Mouse (Mus musculus): ENCODE results near the gene Wipi1. TPM values are rescaled to one million over a fixed set of nuclear protein-coding genes. Genes with fewer than 3 reads are reported as not detected.

The Wipi1 gene
- polyA plus RNA-seq, 1 experiment: 6.7 TPM

DNA sequence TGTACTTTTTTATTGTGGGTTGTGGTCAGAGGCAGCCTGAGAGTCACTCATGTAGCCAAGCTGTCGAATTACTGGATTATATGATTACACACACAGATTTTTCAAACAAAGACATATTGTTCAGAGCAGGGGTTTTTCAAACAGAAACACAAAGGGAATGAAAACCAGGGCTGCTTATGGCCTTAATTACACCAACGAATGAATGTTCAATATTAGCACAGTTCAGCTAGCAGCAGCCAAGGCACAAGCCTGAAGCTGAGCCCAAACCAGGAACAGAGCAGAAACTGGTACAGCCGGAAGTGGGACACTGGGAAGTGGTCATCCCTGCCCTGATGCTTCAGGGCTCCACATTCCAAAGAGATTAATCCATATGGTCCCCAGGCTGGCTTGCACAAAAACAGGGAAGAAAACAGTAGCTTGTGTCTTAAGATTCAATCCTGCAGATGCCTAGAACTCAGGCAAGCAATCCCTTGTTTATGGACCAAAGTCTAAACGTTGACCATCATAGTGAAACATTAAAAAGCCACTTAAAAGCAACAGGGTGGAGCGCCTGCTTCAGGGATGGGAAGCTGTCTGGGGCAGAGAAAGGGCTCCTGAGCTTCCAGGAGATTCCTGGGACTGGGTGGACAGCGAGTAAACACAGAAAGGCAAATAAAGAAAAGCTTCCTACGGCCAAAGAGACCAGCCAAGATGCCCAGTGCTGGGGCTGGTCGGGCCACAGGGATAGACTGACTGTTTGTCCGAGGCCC lies 1.5 kb downstream of the Wipi1 start:
- no peaks in the 10 kb centered on the region for H3K36me3 ChIP-seq (ENCODE audit: control insufficient read depth, insufficient read depth, low read length)
- peak overlapping the region; percentile 41; the same call in 1 of the 2 replicates for H3K27ac ChIP-seq (ENCODE audit: insufficient read depth, low read depth, low read length)
- TF ChIP-seq CTCF (IDR thresholded peaks at IDR 0.05; ENCODE audit: extremely low read depth, insufficient read length, insufficient replicate concordance, low read depth, low read length): no peak
- no peak for TF ChIP-seq POLR2A (IDR thresholded peaks at IDR 0.05; ENCODE audit: low read depth, low read length)
- 7% methylated on average over 9 of the region's 9 CpGs for WGBS
- no peaks in the 10 kb centered on the region for H3K4me1 ChIP-seq (ENCODE audit: control insufficient read depth, insufficient read depth, insufficient read length, low read length)
- H3K27me3 ChIP-seq (ENCODE audit: control insufficient read depth, insufficient read depth, low read length): no peaks in the 10 kb centered on the region
- H3K4me3 ChIP-seq (ENCODE audit: low read depth, low read length): peak overlapping the region; percentile 81

DNA sequence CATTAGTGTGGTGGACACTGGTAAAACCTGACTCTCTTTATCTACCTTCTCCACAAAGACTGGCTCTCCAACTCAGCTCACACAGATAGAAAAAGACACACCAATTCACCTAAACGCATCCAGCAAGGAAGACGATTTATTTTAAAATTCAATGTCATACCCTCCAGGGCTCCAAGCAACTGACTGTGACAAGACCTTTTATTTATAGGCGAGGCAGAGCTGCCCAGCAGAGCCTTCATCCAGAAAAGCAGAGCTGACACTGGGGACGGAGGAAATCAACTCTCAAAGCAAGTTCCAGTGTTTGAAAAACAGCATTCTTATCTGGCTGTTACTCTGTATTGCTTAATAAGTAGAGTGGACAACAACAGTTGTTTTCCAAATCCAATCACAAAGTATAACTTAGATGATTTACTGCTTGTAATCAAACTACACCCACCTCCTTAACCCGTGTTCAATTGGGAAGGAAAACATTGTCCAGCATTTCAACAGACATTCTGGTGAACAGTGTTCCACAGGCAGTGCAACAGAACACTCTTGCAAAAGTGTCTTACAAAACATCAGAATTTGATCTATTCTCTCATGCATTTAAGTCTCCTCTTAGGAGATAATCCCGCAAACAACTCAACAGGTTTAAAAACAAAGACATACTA lies 2.7 kb downstream of the Wipi1 start:
- TF ChIP-seq POLR2A (IDR thresholded peaks at IDR 0.05; ENCODE audit: low read depth, low read length) (no peak), CTCF (IDR thresholded peaks at IDR 0.05; ENCODE audit: extremely low read depth, insufficient read length, insufficient replicate concordance, low read depth, low read length) (no peak)
- no peaks in the 10 kb centered on the region for H3K27me3 ChIP-seq (ENCODE audit: control insufficient read depth, insufficient read depth, low read length)
- WGBS: 56% methylated on average over 6 of the region's 6 CpGs
- no peak overlapping the region for H3K4me3 ChIP-seq (ENCODE audit: low read depth, low read length)
- H3K27ac ChIP-seq (ENCODE audit: insufficient read depth, low read depth, low read length): no peak overlapping the region
- no peaks in the 10 kb centered on the region for H3K4me1 ChIP-seq (ENCODE audit: control insufficient read depth, insufficient read depth, insufficient read length, low read length)
- peaks cover 3% of the 10 kb centered on the region; the same call in 1 of the 2 replicates for H3K36me3 ChIP-seq (ENCODE audit: control insufficient read depth, insufficient read depth, low read length)

DNA sequence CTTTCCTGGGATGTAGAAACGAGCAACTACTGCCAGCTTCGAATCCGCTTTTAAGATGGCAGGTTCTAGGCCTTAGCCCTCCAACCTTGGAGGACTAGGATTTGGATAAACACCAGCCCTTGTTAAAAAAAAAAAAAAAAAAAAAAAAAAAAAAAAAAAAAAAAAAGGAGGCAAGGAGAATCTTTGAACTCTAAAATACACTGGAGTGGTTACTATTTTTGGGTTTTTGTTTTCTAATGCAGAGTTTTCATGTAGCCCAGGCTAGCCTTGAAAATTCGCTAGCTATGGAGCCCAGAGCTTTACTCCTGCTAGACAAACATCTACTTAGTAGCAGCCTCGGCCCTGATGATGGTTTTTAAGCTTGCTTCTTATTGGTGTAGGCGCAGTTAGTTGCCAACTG lies 4.2 kb downstream of the Wipi1 start:
- TF ChIP-seq POLR2A (IDR thresholded peaks at IDR 0.05; ENCODE audit: low read depth, low read length) (no peak), CTCF (IDR thresholded peaks at IDR 0.05; ENCODE audit: extremely low read depth, insufficient read length, insufficient replicate concordance, low read depth, low read length) (no peak)
- Histone ChIP-seq H3K4me3 (ENCODE audit: low read depth, low read length) (no peak overlapping the region), H3K27ac (ENCODE audit: insufficient read depth, low read depth, low read length) (no peak overlapping the region), H3K36me3 (ENCODE audit: control insufficient read depth, insufficient read depth, low read length) (peaks cover 7% of the 10 kb centered on the region), H3K27me3 (ENCODE audit: control insufficient read depth, insufficient read depth, low read length) (no peaks in the 10 kb centered on the region), H3K4me1 (ENCODE audit: control insufficient read depth, insufficient read depth, insufficient read length, low read length) (no peaks in the 10 kb centered on the region)
- WGBS: 89% methylated on average over 6 of the region's 6 CpGs

DNA sequence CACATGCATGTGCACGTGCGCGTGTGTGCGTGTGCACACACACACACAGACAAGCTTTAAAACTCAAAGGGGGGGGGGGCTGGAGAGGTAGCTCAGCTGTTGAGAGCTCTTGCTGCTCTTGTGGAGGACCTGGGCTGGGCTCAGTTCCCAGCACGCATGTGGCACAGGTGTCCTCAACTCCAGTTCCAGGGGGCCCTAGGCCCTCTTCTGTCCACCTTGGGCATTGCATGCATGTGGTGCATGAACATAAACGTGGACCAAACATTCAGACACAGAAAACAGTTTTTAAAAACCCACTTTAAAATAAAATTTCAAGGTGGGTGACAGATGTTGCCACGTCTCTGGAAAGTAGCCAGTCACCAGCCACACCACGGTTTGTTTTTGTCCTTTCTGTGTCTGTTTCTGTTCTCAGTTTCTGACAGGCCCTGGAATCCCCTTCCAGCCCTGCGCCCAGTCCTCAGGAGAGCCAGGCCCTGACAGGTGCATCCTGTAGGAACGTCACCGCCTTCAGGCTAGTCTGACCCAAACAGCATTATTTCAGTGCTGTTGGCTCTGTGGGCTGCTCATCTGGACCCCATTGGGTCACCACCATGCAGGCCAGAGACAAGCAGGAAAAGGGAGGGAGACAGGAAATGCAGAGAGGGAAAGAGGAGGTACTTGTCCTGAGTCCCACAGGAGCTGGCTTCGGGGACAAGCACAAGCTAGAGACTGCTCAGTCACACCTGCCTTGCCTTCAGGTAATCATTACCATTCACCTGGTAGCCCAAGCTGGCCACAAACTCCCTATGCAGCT lies 12.8 kb downstream of the Wipi1 start:
- TF ChIP-seq CTCF (IDR thresholded peaks at IDR 0.05; ENCODE audit: extremely low read depth, insufficient read length, insufficient replicate concordance, low read depth, low read length) (no peak), POLR2A (IDR thresholded peaks at IDR 0.05; ENCODE audit: low read depth, low read length) (no peak)

DNA sequence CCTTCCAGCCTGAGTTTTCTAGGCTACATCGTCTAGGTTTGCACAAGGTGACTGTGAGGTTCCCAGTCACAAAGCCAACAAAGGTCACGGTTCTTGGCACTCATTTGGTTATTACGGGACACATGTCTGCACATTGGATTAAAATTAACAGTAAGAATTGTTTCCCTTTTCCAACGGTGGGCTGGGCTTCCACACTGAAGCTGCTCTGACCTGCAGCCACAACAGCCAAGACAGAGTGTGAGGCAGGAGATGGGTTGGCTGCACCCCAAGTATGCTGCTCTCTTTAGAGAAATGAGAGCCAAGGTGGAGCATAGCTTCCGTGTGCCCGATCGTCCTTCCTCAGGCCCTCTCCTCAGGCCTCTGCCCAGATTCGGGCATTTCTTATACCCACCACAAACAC lies 17.0 kb downstream of the Wipi1 start:
- WGBS: 71% methylated on average over 8 of the region's 8 CpGs
- H3K36me3 ChIP-seq (ENCODE audit: control insufficient read depth, insufficient read depth, low read length): peaks cover 7% of the 10 kb centered on the region; the same call in 1 of the 2 replicates
- H3K27ac ChIP-seq (ENCODE audit: insufficient read depth, low read depth, low read length): 0 out of 2 replicates have a peak overlapping the region, but pooled peaks have one; percentile 15
- H3K27me3 ChIP-seq (ENCODE audit: control insufficient read depth, insufficient read depth, low read length): no peaks in the 10 kb centered on the region
- TF ChIP-seq POLR2A (IDR thresholded peaks at IDR 0.05; ENCODE audit: low read depth, low read length): no peak
- TF ChIP-seq CTCF (IDR thresholded peaks at IDR 0.05; ENCODE audit: extremely low read depth, insufficient read length, insufficient replicate concordance, low read depth, low read length): no peak
- H3K4me1 ChIP-seq (ENCODE audit: control insufficient read depth, insufficient read depth, insufficient read length, low read length): no peaks in the 10 kb centered on the region
- H3K4me3 ChIP-seq (ENCODE audit: low read depth, low read length): no peak overlapping the region

More for the DNA sequence above, 12.8 kb downstream of the Wipi1 start:
- peak overlapping the region; percentile 13; the same call in 1 of the 2 replicates for H3K27ac ChIP-seq (ENCODE audit: insufficient read depth, low read depth, low read length)
- H3K4me3 ChIP-seq (ENCODE audit: low read depth, low read length): no peak overlapping the region
- H3K36me3 ChIP-seq (ENCODE audit: control insufficient read depth, insufficient read depth, low read length): peaks cover 17% of the 10 kb centered on the region
- no peaks in the 10 kb centered on the region for H3K4me1 ChIP-seq (ENCODE audit: control insufficient read depth, insufficient read depth, insufficient read length, low read length)
- WGBS: 90% methylated on average over 12 of the region's 12 CpGs
- H3K27me3 ChIP-seq (ENCODE audit: control insufficient read depth, insufficient read depth, low read length): no peaks in the 10 kb centered on the region

DNA sequence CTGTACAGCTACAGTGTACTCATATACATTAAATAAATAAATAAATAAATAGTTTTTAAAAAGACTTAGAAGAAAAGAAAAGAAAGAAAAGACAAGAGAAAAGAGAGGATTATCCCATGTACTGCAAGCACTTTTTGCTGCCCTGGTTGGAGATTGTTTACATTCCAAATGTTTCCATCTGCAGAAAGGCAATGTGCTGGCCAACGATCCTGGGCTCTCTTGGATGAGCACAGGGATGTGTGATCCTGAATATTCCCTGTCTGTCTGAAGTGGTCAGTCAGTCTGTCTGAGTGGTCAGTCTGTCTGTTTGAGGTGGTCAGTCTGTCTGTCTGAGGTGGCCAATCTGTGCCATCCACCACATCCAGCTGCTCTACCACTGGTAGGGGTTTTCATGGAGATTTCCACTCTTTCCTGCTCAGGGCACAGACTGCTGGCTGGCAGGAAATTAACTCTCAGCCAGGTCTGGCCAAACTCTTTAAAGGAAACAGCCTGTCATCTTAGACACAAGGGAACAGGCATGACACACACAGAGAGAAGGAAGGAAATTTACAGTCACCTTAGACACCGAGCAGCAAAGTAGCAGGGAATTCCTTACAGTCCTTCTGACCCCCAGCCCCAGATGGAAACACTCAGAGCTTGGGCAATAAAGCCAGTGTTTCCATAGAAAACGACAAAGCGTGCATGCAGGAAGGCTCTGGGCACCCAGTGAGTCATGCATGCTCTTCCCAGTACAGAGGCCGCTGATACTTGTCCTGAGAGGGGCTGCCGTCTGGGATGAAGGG lies 18.4 kb downstream of the Wipi1 start:
- H3K4me1 ChIP-seq (ENCODE audit: control insufficient read depth, insufficient read depth, insufficient read length, low read length): no peaks in the 10 kb centered on the region; the same call in 1 of the 2 replicates
- no peaks in the 10 kb centered on the region for H3K27me3 ChIP-seq (ENCODE audit: control insufficient read depth, insufficient read depth, low read length)
- no peak overlapping the region for H3K4me3 ChIP-seq (ENCODE audit: low read depth, low read length)
- 76% methylated on average over 6 of the region's 6 CpGs for WGBS
- H3K36me3 ChIP-seq (ENCODE audit: control insufficient read depth, insufficient read depth, low read length): peaks cover 7% of the 10 kb centered on the region; the same call in 1 of the 2 replicates
- H3K27ac ChIP-seq (ENCODE audit: insufficient read depth, low read depth, low read length): peak overlapping the region; percentile 12; the same call in 1 of the 2 replicates
- no peak for TF ChIP-seq CTCF (IDR thresholded peaks at IDR 0.05; ENCODE audit: extremely low read depth, insufficient read length, insufficient replicate concordance, low read depth, low read length)
- no peak for TF ChIP-seq POLR2A (IDR thresholded peaks at IDR 0.05; ENCODE audit: low read depth, low read length)
